Mouse (Mus musculus) olfactory bulb, adult 2 months (tissue): ENCODE measurements around the gene Plek2. TPM values are rescaled to one million over a fixed set of nuclear protein-coding genes. Genes with fewer than 3 reads are reported as not detected.
"Not testable (repeated sequence)": the region's sequence is repeated elsewhere in the genome, so short reads cannot be mapped to it uniquely, and the experiment has no call there.

Experiments
- H3K27ac ChIP-seq: fragments of 200-500 bp; 2 replicates; pipeline ENCODE4 v1.5.1; 2012; ENCODE audit warnings: low read depth, low read length; ENCODE audit not compliant: insufficient read depth
- H3K4me1 ChIP-seq: fragments of 200-500 bp; 2 replicates; pipeline ENCODE4 v1.6.1; 2012; ENCODE audit warnings: low read length; ENCODE audit not compliant: control insufficient read depth, insufficient read depth
- H3K4me3 ChIP-seq: fragments of 200-500 bp; 2 replicates; pipeline ENCODE4 v1.5.1; 2012; ENCODE audit warnings: mild to moderate bottlenecking, low read depth, low read length, moderate library complexity; ENCODE audit not compliant: insufficient read depth
- CTCF ChIP-seq: fragments of 200-500 bp; IDR thresholded peaks from 2 replicates; pipeline ENCODE4 v1.5.1; 2012; ENCODE audit warnings: low read depth, mild to moderate bottlenecking, low read length, moderate library complexity; ENCODE audit not compliant: insufficient read depth
- POLR2A ChIP-seq: fragments of 200-500 bp; IDR thresholded peaks from 2 replicates; pipeline ENCODE4 v1.6.1; 2012; ENCODE audit warnings: mild to moderate bottlenecking, low read depth, low read length, moderate library complexity; ENCODE audit not compliant: insufficient read depth
- WGBS: fragments of 180-500 bp; shearing (Covaris S2); methylation state at CpG from one replicate; pipeline ENCODE4 v1.1.7; 2018; 5-methylcytosine and 5-hydroxymethylcytosine counted together
- polyA plus RNA-seq: library from polyadenylated mRNA; stranded (reverse); fragments of >200 nt; gene quantifications from 2 replicates; pipeline ENCODE4 v1.2.4, GENCODE M21; 2012; ENCODE audit warnings: low replicate concordance; ENCODE audit not compliant: missing spikeins, insufficient read depth, insufficient read length

The Plek2 gene
- polyA plus RNA-seq, 1 experiment, result not detected

DNA sequence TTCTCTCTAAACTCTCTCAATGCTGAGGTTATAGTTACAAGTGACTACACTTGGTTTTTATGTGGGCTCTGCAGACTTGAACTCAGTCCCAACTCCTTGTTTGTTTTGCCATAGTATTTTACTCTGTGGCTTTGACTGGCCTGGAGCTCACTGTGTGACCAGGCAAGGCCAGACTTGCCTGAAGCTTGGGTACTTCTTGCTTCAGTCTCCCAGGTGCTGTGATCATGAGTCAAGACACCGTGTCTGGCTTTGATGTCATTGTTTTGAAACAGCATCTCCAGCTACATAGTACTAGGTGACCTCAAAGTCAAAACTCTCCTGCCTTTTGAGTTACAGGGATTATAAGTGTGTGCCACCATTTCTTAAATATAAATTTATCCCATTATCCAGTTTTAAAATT lies 23.1 kb upstream of the Plek2 start:
- WGBS, result 98% methylated on average over 1 of the region's 1 CpGs
- TF ChIP-seq CTCF (no peak), POLR2A (no peak)

DNA sequence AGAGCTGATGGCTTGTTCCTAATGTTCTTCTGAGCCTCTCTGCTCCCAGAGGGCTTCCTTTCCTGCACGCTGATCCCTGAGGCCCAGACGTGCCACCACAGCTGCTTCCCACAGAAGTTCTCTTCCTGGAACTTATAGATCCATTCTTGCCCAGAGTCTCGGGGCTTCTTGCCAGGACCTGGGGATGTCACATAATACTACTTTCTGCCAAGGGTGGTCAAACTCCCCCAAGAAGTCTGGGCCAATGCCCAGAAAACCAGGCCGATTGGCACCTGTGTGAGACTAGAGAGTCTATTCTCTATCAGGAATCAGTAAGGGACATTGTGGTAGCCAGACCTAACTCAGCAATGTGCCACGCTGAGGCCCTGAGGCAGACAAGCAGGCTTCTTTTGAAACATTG lies 20.5 kb upstream of the Plek2 start:
- no peak for TF ChIP-seq CTCF
- no peak for TF ChIP-seq POLR2A
- WGBS, result 78% methylated on average over 5 of the region's 5 CpGs
- H3K4me3 ChIP-seq, result no peak overlapping the region
- H3K27ac ChIP-seq, result no peak overlapping the region
- H3K4me1 ChIP-seq, result no peaks in the 10 kb centered on the region

More for the DNA sequence above, 23.1 kb upstream of the Plek2 start:
- Histone ChIP-seq H3K27ac (no peak overlapping the region), H3K4me1 (no peaks in the 10 kb centered on the region), H3K4me3 (no peak overlapping the region)

DNA sequence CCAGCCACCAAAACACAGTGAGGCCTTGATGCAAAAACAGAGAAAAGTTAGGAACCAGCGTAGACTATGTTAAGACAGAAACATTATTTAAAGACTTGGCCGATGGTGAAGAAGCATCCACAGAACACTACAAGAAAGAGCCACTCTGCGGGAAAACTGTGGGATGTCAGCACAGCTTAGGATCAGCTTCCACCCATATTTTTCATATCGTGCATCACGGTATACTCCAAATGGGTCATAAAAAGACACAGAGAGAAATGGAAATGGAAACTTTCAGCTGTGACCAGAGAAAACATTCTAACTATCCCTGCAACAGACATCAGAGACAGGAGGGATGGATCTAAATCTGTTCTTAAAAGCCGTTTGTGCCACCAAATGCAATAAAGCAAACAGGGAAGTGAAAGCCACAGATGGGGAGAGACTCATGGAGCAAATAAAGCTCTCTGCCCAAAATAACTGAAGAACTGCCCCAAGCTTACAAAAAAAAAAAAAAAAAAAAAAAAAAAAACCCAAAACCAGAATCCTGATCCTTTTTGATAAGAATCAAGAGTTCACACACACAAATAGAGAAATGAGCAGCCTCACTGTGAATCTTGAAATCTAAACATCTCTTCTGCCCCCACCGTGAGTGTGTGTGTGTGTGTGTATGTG lies 16.9 kb upstream of the Plek2 start:
- TF ChIP-seq POLR2A (no peak), CTCF (no peak)
- Histone ChIP-seq H3K4me3 (no peak overlapping the region), H3K27ac (no peak overlapping the region), H3K4me1 (no peaks in the 10 kb centered on the region)
- 91% methylated on average over 7 of the region's 7 CpGs for WGBS

DNA sequence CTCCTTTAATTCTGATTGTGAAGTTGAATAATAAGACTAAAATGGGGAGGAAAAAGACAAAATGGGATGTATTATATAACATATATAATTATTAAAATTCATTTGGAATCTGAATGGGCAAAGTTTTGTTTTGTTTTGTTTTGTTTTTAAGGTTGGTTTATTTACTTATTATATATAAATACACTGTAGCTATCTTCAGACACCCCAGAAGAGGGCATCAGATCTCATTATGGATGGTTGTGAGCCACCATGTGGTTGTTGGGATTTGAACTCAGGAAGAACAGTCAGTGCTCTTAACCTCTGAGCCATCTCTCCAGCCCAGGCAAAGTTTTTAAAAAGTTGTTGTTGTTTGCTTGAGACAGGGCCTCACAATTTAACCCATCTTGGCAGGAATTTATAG lies 16.2 kb upstream of the Plek2 start:
- not testable (repeated sequence) for H3K27ac ChIP-seq, H3K4me1 ChIP-seq, H3K4me3 ChIP-seq

DNA sequence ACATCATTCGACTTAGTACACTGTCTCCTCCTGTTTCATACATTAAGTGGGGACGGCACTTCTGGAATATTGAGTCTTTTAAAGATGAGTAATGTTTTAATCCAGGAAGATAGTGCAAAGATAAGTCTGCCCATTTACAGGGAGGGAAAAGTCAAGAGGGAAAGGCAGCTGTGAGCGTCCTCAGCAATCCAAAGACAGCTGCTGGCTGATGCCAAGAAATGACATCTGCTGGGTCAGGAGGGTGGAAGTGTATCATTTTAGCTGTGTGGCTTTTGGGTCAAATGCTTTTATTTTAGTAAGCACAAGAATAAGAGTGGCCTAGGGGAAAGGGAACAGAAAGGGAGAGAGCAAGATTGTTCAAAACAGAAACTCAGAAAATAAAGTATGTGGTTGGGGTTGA lies 15.3 kb upstream of the Plek2 start:
- no peak for TF ChIP-seq CTCF
- TF ChIP-seq POLR2A, result no peak
- H3K4me1 ChIP-seq, result no peaks in the 10 kb centered on the region
- WGBS, result 86% methylated on average over 3 of the region's 3 CpGs

DNA sequence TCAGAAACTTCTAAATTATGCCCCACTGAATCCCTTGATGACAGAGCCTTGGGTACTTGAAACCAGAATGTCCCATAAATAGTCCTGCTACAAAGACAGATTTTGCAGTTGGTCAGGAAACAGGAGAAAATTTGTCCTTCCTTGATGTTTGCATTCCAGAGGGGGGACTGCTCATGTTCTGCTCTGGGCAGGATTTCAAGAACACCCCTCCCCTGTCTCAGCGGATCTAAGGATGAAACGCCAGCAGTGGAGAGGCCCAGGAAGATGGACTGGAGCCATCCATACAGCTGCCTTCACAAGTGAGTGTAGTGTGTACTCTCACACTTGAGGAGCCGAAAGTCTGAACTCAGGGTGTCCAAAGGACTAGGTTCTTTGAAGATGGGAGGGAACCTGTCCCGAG lies 14.7 kb upstream of the Plek2 start:
- WGBS, result 77% methylated on average over 4 of the region's 4 CpGs
- H3K27ac ChIP-seq, result no peak overlapping the region
- no peaks in the 10 kb centered on the region for H3K4me1 ChIP-seq
- no peak overlapping the region for H3K4me3 ChIP-seq
- no peak for TF ChIP-seq CTCF
- TF ChIP-seq POLR2A, result no peak

More for the DNA sequence above, 15.3 kb upstream of the Plek2 start:
- H3K27ac ChIP-seq, result no peak overlapping the region
- H3K4me3 ChIP-seq, result no peak overlapping the region

DNA sequence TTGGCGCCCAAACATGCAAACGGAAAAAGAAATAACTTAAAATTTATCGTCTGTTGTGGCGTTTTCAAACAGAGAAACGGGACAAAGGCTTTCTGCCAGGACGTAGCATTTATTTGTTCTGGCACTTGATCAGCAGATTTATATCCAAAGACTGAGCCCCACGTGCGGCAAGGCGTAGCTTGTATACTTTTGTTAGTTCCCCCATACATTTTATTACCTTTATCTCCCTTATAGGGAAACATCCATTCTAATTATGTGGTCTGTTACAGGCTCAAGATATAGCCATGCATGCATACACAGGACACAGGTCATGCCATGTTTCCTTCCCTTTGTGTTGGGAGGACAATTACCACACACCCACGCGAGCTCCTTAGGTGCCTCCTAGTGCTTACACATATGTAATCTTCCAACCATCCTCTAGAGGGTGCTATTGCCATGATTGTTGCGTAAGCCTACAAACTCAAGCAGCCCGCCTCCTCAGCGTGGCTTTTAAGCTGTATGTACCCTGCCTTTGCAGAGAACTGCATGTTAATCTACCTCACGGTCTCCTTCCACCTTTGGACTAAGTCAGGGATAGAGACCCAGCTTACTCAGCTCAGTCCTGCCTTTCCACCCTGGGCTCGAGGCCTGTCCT lies 12.4 kb upstream of the Plek2 start:
- TF ChIP-seq CTCF (no peak), POLR2A (no peak)
- Histone ChIP-seq H3K27ac (no peak overlapping the region), H3K4me3 (no peak overlapping the region), H3K4me1 (no peaks in the 10 kb centered on the region)
- WGBS, result 26% methylated on average over 16 of the region's 16 CpGs

DNA sequence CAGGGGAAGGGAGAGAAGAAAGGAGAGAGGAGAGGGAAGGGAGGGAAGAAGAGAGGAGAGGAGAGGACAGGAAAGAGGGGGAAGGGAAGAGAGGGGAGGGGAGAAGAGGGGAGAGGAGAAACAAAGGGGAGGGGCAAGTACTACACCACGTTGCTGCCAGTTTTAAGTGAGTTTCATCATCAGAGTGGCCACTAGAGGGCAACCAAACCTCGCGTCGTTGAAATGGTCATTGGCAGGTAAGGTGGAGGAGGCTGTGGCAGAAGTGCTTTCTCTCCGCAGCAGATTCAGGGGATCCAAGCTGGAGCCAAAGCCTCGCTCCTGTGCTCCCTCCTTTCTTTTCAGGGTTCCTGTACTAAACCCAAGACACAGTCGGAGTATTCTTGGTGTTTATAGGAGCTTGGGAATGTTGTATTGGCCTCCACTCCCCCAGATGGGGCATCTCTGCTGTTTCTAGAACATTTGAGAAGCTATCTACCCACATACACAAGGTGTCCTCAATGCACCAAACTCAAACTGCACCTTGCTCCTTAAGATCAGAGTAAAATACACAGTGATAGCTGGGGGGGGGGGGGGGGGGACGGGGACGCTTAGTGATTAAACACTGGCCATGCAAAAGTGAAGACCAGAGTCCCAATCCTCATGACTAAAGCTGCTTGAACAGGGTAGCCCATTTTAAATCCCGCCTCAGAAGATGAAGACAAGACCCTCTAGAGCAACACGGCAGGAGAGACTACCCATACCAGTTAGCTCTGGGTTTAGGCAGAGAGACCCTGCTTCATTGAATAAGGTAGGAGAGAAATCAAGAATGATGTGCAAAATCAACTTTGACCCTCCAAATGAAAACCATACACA lies 11.7 kb upstream of the Plek2 start:
- no peaks in the 10 kb centered on the region for H3K4me1 ChIP-seq
- 18% methylated on average over 11 of the region's 11 CpGs for WGBS
- H3K27ac ChIP-seq, result no peak overlapping the region
- TF ChIP-seq CTCF (peak; percentile 62; the same call in 1 of the 2 replicates), POLR2A (no peak)
- no peak overlapping the region for H3K4me3 ChIP-seq

DNA sequence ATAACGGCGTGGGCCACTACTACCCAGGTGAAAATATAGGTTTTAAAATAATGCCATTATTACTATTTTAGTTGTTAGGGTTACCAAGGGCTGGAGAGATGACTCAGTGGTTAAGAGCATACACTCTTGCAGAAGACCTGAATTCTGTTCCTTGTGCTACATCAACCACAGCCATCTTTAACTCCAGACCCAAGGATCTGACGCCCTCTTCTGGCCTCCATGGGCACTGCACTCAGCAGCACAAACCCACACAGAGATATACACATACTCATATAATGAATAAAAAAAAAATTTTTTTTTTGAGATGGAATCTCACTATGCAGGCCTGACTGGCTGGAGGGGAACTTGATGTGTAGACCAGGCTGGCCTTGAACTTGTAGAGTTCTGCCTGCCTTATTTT lies 9.5 kb upstream of the Plek2 start:
- no peak overlapping the region for H3K4me3 ChIP-seq
- WGBS, result 78% methylated on average over 3 of the region's 3 CpGs
- H3K27ac ChIP-seq, result no peak overlapping the region
- peaks cover 10% of the 10 kb centered on the region for H3K4me1 ChIP-seq
- TF ChIP-seq CTCF, result no peak
- no peak for TF ChIP-seq POLR2A
